Mouse (Mus musculus): ENCODE data around the gene Sfrp4. TPM values are rescaled to one million over a fixed set of nuclear protein-coding genes. Genes with fewer than 3 reads are reported as not detected.

The Sfrp4 gene
- polyA plus RNA-seq, 1 experiment from 2014 or later, result 12.0 TPM

DNA sequence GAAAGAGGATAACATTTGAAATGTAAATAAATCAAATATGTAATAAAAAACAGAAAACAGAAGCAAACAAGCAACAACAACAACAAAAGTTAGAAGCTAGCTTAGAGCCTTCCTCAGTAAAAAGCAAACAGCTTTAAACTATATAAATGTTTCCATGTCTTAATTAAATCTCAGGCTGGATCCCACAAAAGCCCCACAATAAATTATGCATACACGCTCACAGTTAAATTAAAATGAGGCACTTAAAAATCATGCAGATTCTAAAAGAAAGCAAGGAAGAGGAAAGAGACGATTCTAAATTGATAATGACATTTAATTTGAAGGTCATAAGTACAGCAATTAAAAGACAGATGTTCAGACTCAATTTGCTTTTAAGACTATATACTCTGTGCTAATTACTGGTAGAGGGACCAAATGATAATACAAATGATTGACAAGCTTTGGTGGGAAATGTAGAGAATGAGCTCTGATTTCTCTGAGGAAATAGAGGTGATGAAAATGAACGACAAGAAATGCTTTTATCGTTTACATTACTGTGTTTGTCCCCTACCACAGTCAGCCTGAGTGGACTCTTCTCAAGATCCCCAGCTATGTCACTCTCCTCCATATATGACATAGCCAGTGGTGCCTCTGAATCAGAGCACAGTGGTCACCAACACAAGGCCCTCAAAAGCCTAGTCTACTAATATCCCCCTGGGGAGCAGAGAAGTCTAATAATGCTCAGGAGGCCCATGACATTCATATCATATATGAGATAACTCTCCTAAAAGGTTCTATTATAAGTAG, 45.6 kb downstream of the Sfrp4 start:
- Histone ChIP-seq H3K9ac (ENCODE audit: low read length) (no peak overlapping the region), H3K9me3 (replicated peaks; ENCODE audit: control insufficient read depth, low read length) (no peaks in the 10 kb centered on the region), H3K4me1 (ENCODE audit: control insufficient read depth, insufficient read depth, low read length) (no peaks in the 10 kb centered on the region), H3K27ac (ENCODE audit: low read length) (no peak overlapping the region), H3K36me3 (ENCODE audit: control insufficient read depth, insufficient read depth, low read length) (no peaks in the 10 kb centered on the region), H3K27me3 (ENCODE audit: control insufficient read depth, insufficient read depth, low read length) (no peaks in the 10 kb centered on the region), H3K4me2 (ENCODE audit: low read depth, low read length) (no peak overlapping the region), H3K4me3 (replicated peaks; ENCODE audit: low read length) (no peak overlapping the region)
- ATAC-seq (ENCODE audit: insufficient read depth, low FRiP score), result no peak
- 81% methylated on average over 4 of the region's 4 CpGs for WGBS

DNA sequence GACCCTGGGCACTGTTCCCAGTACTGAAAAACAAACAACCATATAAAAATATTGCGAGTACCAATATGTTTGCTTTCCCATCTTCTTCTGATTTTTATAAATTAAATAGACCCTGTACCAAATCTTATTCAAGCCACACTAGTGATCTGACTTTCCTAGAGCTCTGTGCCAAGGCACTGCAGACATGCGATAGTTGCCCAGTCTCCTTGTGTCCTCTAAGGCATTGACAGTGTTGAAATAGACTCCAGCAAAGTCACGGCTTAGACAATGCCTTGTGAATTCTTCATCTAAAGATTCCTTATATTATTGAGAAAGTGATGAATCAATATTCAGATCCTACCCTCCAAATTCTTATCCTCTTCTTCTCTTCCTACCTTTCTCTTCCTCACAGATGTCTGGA, 51.1 kb downstream of the Sfrp4 start:
- Histone ChIP-seq H3K4me1 (ENCODE audit: control insufficient read depth, insufficient read depth, low read length) (no peaks in the 10 kb centered on the region), H3K27me3 (ENCODE audit: control insufficient read depth, insufficient read depth, low read length) (no peaks in the 10 kb centered on the region), H3K9me3 (replicated peaks; ENCODE audit: control insufficient read depth, low read length) (no peaks in the 10 kb centered on the region), H3K4me2 (ENCODE audit: low read depth, low read length) (no peak overlapping the region), H3K36me3 (ENCODE audit: control insufficient read depth, insufficient read depth, low read length) (no peaks in the 10 kb centered on the region), H3K27ac (ENCODE audit: low read length) (no peak overlapping the region), H3K4me3 (replicated peaks; ENCODE audit: low read length) (no peak overlapping the region), H3K9ac (ENCODE audit: low read length) (no peak overlapping the region)
- WGBS, result 79% methylated on average over 3 of the region's 3 CpGs
- no peak for ATAC-seq (ENCODE audit: insufficient read depth, low FRiP score)

DNA sequence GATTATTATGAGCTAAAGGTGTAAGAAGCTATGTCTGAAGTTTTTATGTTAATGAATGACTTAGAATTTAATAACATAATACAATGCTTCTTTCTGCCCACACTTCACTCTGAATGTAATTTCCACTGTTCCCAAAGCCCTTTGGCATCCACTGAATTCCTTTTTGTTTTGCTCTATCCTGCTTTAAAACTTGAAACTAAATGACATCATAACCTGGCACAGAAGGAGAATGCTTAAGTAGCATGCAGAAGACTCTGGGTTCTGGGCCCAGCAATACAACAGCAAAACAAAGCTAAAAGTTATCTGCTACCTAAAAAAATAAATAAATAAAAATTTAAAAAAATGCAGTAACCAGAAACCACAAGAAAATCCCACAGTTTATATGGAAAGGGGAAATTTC, 51.7 kb downstream of the Sfrp4 start:
- no peaks in the 10 kb centered on the region for H3K27me3 ChIP-seq (ENCODE audit: control insufficient read depth, insufficient read depth, low read length)
- H3K9me3 ChIP-seq (replicated peaks; ENCODE audit: control insufficient read depth, low read length), result no peaks in the 10 kb centered on the region
- no peak for ATAC-seq (ENCODE audit: insufficient read depth, low FRiP score)
- no peak overlapping the region for H3K4me3 ChIP-seq (replicated peaks; ENCODE audit: low read length)
- no peak overlapping the region for H3K4me2 ChIP-seq (ENCODE audit: low read depth, low read length)
- no peaks in the 10 kb centered on the region for H3K4me1 ChIP-seq (ENCODE audit: control insufficient read depth, insufficient read depth, low read length)
- no peak overlapping the region for H3K27ac ChIP-seq (ENCODE audit: low read length)
- H3K9ac ChIP-seq (ENCODE audit: low read length), result no peak overlapping the region
- no peaks in the 10 kb centered on the region for H3K36me3 ChIP-seq (ENCODE audit: control insufficient read depth, insufficient read depth, low read length)

Other genes with a start within 250 kb of the Sfrp4 start
- gene Stard3nl, start 227.3 kb upstream of the Sfrp4 start, polyA plus RNA-seq (2015; fragmentation: Nextera tagmentation; extraction: Ambion mirVana), result 97.1 and 104 TPM in 2 replicates
- 16.7 and 18.2 TPM in 2 replicates for gene Epdr1, start 3.2 kb upstream of the Sfrp4 start, polyA plus RNA-seq (2015; fragmentation: Nextera tagmentation; extraction: Ambion mirVana)
- gene Nme8, start 74.7 kb downstream of the Sfrp4 start, polyA plus RNA-seq (2015; fragmentation: Nextera tagmentation; extraction: Ambion mirVana), result not detected in 2 replicates
- gene Gpr141, start 201.2 kb downstream of the Sfrp4 start, polyA plus RNA-seq (2015; fragmentation: Nextera tagmentation; extraction: Ambion mirVana), result 2.0 and 2.5 TPM in 2 replicates

All from stomach, embryonic 16.5 days (tissue).